Mouse (Mus musculus) natural killer cell, adult 2 months (primary cell): ENCODE data around the gene Tubb4b.

ENCODE experiments used
- DNase-seq, 2 experiments: peaks; one replicate each; pipeline ENCODE4 v3.0.0; 2022; ENCODE audit warnings: low spot score in 2 of 2

Gene Tubb4b

DNA sequence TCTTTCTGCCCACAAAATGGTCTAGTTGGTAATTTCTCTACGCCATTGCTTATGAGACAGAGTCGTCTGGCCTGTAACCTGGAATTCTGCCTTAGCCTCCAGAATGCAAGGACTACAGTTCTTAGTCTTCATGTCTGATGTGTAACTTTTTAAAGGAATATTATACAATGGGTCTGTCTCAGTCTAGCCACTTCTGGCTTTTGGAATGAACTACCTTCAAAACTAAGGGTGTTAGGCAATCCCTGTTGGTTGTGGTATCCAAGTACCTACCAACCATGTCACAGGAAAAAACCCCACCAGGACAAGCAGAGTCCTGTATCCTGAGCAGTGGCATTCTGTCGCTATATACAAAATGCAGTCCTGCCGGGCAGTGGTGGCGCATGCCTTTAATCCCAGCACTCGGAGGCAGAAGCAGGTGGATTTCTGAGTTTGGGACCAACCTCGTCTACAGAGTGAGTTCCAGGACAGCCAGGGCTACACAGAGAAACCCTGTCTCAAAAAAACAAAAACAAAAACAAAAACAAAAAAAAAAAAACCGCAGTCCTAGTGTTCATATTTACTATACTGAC is 1.4 kb upstream of the Tubb4b start:
- DNase-seq = no peak

DNA sequence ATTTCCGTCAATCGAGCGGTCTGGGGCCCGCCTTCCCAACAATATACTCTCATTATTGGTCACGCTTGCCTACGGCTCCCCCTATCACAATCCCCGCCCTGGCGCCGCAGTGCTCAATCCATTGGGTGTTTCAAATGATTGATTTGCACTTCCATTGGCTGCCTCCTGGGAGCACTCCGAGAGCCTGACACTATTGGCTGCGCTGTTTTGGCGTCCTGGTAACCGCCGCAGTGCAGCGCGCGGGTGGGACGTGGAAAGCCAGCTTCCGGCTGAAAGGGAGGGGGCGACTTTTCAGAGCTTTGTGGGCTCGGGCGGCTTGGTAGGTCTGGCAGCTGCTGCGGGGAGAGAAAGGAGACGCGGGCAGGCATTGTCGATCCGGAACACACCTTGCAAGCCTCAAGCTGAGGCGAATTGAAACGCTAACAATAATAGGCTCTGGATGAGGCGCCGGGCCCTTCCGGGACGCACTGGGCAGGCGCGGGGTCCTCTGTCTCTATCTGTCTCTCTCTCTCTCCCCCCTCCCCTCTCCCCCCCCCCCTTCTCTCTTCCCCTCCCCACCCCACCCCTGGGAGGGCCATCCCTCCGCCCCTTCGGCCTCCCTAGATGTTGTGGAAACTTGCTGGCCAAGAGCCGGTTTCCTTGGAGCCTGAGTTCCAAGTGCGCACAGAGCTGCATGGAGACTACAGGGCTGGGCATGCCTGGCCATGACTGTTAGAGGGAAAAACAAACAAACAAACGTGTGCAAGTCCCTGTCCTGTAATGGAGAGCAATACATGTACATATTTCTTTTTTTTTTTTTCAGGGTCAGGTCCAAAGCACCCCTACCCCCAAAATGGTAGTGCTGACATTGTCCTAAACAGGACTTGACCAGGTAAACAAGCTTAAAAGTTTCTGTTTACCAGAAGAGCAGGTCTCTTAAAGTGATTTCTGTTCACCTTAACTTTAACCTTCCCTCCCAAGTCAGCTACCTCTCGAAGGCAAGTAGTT is 557 bp upstream of the Tubb4b start:
- DNase-seq = peak; percentile 99

DNA sequence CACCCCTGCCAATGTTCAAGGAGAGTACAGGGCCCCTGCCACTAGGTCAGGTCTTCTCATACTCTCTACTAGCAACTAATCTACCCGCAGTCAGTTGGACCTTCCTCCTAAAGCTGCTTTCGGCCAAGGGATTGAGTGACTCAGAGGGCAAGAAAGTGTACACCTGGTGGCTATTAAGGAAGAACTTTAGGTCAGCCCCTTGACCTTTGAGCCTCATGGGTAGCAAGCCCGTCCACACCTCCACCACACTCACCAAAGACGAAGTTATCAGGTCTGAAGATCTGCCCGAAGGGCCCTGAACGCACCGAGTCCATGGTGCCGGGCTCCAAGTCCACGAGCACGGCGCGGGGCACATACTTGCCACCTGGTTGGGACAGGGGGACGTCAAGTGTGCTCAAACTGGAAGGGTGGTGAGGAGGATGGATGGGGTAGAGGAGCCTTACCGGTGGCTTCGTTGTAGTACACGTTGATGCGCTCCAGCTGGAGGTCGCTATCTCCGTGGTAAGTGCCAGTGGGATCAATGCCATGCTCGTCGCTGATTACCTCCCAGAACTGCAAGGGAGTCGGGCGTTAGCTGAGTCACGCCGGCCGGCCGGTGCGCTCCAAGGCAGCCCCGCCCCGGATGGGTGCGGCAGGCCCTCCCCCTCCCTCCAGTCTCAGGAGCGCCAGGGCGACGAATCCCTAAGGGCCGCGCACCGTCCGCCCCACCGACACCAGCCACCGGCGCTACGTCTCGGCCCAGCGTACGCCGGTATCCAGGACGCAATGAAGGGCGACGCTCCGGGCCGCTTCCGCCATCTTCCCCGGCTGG is 616 bp downstream of the Tubb4b start:
- no peak for DNase-seq

DNA sequence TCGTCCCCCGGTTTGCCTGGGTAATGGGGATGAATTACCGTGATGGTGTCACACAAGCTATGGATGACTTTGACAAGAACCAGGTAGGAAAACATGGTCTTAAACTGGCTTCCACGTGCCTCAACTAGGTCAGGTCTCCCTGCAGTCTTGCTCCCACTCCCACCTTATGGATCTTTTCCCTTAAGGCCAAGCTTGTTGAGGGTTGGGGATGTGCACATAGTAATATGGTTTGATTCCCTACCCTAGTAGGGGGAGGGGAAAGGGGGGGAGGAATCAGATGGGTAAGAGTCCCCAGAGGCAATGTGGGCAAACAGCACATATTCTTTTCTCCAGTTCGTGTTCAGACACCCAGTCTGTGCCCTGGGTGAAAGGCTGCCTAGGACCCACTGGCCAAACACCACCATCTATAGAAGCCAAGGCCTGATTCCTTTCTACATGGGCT is 3.1 kb downstream of the Tubb4b start:
- no peak for DNase-seq

DNA sequence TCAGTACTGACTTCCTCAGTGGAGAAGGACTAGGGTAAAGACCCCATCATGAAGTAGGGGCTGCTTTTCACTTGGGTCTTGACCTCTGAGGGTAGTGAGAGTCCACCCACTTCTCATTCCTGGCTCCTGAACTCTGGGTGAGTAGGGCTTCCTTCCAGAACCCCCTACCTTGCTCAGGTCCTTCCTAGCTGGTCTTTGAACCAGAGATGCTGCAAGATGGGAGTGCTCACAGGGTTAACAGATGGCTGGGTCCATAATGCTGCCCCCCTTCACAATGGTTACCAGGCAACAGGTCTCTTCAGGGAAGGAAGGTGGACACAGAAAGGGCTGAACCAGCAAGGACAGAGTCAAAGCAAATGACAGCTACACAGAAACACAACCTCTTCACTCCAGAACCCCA is 6.1 kb downstream of the Tubb4b start, which contains the start of gene Fam166a:
TSS of gene Fam166a (plus strand) at position 301 of the 400 bp plus-strand sequence.
- no peak for DNase-seq

DNA sequence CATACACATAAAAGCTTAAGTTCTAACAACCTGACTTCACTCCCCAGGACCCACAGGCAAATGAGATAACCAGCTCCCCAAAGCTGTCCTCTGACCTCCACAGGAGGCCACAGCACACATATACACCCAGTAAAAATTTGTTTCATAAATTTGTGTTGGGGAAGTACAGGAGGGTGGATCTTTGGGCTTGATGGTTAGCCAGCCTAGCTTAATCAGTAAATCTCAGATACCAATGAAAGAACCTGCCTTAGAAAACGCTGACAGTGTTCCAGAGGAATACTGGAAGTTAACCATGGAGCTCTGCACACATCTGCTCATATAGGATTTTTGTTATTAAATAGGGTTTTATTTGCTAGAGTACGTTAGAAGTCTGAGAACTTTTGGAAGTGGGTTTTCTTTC is 6.8 kb downstream of the Tubb4b start:
- DNase-seq = no peak

DNA sequence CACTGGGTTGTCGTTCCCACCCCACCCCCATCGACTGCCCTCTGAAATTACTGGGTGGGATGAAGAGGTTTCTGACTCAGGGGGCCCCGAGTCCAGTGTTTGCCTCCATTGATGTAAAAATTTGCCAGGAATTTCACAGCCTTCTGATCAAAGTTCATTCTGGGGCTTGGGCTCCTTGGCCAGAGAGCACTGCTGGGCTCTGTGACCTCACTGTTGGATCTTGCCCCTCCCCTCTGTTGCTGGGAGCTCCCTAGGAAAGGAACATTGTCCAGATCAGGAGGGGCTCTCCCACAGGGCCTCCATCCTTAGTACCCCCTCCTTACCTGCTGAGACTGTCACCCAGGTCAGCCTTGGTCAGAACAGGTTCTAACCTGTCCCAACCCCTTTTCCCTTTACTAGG is 10.1 kb downstream of the Tubb4b start, which contains the start of gene Stpg3:
TSS of gene Stpg3 (minus strand) at position 194 of the 400 bp plus-strand sequence.
- no peak for DNase-seq

DNA sequence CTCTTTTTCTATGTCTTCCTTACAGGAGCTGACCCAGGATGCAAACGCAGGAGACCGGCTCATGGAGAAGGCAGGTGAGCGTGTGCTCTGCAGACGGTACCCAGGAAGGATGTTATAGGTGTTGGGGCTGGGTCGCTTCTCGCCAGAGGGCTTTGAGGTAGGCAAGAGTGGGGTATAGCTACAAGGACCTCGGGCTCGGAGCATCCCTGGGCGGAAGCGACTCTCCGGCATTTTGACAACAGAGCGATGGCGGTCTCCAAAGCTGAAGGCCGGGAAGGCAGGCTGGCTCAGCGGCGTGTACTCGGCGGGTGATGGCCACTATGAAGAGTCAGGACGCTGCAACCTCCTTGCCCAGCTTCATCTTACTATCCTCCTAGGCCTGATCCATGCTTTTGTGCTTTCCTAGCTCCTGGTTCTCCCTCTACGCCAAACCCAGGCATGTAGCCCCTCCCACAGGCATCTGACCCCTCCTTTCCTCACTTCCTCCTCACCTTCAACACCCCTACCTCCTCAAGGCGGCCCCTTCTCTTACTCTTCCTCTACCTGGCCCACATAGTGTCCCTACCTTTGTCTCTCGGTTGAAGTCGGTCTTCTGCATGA is 11.1 kb downstream of the Tubb4b start:
- DNase-seq = no peak

DNA sequence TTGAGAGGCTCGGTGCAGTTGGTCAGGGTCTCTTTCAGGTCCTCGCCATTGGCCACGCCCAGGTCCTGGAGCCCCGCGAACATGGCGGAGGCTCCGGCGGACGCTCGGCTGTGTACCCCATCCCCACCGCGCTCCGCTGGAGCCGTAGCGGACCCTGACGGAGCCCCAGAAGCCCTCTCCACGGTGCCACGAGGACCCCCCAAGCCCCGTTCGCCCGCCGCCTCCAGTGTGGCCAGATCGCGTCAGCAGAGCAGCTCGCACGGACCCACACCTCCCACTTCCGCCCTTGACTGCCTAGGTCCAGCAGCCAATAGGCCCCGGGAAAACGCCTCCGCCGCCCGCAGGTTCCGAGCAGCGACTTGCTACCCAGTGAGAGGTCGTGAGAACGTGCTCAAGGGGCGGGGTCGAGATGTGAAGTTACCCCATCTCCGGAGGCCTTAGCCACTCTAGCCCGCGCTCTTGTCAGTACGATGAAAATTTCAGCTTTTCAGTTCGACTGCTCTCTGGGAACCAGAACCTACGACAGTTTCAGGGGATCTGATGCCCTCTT is 13.3 kb downstream of the Tubb4b start, which contains the start of gene Nelfb:
TSS of gene Nelfb (minus strand) at position 369 of the 550 bp plus-strand sequence.
- peak; percentile 90 to 92 for DNase-seq

DNA sequence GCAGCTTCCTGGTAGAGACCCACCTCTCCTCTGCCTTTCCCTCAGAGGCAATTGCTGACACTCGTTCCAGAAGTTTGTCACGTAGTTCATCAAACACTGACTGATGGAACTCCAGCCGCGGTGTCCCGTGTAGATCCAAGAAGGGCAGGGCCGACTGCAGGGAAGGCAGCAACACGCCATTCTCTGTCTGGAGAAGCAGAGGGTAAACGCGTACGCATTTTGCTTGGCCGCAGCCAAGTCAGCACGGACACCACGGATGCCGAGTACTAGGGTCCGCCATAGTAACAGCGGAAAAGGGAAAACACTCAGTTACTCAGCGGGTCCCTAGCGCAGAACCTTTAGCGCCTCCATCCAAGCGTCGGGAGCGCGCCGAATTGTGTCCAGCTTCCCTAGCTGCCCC is 13.8 kb downstream of the Tubb4b start:
- no peak for DNase-seq

DNA sequence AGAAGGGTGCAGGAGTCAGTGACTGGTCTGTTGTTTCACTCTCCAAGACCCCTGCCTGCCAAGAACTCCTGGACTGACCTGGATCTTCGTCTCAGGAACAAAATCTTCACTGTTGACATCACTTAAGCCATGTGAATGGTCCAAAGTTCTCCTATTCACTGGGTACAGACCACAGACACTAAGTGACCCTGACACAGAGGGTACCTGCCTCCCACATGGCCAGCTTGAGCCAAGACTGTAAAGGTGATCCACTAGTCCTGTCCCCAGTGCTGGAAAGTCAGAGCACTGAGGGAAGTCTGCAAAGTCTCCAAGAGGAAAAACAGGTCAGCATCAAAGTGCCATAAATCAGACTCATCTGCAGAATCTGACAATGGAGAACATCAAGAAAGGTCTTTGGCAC is 16.9 kb downstream of the Tubb4b start:
- no peak for DNase-seq

DNA sequence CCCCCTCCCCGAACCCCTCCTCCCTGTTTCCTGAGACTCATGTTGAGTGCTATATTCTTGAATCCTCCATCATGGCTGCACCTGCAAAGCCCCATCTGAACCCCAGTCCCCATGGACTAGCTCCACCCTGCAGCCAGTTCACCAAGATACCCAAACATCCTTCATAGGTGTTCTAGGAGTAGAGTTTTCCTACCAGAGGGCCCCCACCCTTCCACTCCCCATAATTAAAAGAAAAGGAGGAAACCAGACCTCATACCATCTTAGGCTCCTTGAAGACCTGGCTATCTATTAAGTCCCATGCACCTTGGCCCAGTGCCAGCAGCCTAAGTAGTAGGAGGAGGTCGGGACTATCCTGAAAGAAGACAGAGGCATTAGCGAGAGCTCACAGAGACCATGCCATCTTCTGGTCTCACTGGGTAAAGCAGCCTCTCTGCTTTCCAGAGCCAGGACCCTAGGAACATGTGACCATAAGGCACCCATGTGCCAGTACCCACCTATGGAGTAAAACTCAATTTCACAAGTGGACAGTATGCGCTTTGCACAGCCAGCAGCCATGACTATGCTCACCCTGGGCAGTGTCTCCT is 20.8 kb downstream of the Tubb4b start:
- no peak for DNase-seq

DNA sequence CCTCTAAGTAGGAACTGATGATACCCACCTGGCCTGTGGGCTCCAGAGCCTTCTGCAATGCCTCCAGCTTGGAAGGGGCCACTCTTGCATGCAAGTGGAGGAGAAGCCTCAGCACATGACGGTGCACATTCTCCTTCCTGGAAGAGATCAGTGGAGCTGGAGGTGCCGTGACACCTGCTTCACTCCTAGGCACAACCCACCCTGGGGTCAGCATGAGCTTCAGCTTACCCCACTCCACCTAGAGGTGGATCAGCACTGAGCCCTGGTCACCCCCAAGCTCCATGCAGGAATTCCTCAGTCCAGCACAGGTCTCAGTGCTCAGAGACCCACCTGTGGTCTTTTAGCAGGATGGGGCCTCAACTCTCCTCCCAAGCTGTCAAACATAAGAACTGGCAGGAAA is 23.9 kb downstream of the Tubb4b start:
- no peak for DNase-seq

DNA sequence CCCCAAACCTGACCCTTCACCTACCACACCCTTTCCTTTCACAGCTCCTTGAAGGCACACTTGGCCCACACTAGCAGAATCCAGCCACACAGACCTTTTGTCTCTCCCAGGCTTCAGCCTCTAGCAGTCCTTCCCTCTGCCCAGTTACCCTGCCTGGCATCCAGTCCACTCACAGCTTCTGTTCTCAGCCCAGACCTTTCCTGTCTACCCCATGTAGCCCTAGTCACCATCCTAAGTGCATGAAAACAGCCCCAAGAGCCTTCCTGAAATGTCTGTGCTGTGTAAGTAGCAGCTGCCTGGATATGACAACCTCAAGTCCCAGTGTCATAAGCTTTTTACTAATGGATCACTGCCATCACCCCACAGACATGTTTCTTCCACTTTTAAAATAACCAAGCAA is 26.6 kb downstream of the Tubb4b start:
- DNase-seq = no peak

DNA sequence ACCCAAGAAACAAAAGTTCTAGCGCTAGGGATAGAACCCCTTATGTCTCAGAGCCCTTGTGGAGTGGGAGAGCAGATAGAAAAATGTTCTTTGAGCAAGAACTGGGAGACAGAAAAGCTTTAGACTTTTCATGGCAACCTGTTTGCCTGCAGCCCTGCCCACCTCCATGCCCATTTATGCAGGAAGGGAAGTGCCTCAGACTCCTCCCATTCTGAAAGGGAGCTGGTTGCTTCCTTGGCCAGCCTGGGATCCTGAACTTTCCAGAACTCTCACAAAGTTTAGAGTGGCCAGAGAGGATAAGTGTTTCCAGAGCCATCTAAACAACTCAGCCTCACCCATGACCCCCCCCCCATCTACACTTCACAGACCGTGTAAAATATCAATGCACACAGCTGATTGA is 27.3 kb downstream of the Tubb4b start:
- no peak for DNase-seq

DNA sequence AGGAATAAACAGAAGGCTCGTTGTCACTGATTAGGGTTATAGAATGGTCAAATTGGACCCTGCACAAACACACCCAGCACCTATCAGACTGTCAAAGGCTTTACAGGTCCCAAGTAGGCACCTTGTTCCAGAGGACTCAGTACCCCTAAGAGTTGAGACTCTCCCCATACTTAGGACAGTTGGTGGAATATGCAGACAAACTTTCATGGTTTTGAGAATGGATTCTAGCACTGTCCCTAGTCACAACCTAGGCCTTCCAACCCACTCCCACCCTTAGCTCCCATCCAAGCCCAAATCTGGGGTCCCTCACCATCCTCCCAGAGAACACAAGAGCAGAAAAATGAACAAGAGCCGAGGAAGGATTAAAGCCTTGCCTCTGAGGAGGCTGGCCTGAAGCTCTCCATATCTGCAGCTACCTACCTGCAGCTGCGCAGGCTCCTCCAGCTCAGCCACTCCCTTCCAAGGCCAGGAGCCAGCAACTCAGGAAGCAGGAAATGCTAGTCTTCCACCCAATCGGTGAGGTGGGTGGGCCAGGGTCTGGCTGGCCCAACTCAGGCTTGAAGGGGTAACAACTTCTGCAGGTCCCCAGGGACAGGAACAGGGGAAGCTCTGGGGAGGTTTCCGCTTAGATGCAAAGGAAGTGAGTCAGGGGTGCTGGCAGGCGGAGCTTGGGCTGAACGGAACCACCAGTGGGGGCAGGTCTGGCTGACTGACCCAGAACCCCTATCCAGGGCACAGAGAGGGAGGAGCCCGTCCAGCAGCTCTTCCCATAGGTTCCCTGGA is 28.1 kb downstream of the Tubb4b start, which contains the start of gene Tor4a:
TSS of gene Tor4a (minus strand) at position 715 of the 783 bp plus-strand sequence.
- DNase-seq = peak; percentile 67 to 88

DNA sequence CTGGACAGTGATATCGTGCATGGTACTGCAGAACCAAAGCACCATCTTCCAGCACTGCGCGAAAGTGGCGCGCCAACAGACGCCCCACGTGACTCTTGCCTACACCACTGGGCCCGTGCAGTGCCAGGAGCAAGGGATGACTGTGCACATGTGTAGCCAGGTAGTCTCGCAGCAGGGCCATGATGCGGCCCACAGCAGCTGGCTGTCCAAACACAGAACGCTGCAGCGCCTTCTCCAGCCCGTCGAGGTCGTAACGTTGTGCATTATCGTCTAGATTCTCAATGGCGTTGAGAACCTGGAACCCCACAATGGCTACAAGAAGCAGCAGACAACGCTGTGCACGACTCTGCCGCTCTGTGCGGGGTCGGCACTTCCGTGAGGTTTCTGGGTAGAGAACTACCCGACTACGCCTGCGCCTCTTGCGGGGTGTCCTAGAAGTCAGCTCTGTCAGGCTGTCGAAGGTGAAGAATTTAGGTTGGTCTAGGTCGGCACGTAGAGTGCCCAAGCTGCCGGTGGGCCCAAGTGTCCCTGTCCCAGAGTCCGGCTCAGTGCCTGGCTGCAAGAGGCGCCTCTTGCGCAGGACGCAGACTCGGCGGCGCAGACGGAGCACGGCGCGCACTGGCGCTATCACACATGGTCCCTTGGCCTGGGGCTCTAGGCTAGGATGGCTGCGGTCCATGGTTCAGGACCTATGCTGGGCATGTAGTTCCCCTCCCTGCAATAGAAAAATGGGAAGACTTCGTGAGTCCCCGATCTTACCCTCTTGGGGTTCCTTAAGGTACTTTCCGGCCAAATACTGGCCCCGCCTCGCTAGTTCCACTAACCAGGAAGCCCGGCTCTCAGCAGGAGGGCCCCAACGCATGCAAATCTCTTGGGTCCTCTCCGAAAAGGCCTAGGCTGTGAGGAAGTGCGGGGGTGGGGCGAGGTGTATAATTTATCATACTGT is 29.0 kb downstream of the Tubb4b start:
- DNase-seq = peak; percentile 76 to 87

DNA sequence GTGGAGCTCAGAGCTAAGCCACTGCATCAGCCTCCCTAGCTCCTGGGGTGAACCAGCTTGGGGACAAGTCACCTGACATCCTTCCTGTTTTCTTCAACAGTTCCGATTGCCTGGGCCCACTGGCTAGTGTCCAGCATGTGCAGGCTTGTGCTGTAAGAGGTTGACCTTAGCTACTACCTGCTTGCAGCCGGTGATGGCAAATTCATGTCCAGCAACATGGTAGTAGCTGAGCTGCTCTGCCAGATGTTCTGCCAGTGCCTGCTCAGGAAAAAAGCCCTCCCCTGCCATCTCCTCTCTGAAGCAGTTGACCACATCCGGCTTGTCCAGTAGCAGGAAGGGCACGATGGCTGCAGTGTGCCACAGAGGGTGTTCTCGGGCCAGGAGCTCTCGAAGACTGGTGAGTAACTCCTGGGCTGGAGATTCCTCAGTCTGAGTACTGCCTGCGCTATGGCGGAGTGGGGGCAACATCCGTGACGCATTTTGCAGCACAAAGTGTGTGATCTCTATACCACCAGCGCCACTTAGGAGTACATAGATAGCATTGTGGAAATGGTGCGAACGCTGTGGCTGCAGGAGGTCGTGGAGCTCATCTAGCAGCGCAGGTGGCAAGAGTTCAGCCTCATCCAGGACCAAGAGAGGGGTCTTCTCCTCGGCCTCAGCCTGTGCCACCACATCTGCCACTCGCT is 29.9 kb downstream of the Tubb4b start:
- DNase-seq = peak; percentile 74 to 82
